Mouse (Mus musculus) stomach, postnatal 0 days (tissue): ENCODE results near the gene Tsc1.

Experiments used
- CTCF ChIP-seq: IDR thresholded peaks from 2 replicates; pipeline ENCODE4 v1.5.1; 2016; ENCODE audit warnings: antibody characterized with exemption, low read depth, mild to moderate bottlenecking, moderate library complexity
- EP300 ChIP-seq: optimal IDR thresholded peaks from 2 replicates; pipeline ENCODE3; 2016; ENCODE audit warnings: antibody characterized with exemption

GRCm38 (mm10) chr2:28607341-28608165 is 33.5 kb upstream of the Tsc1 start:
- TF ChIP-seq CTCF (no peak), EP300 (no peak)
